Mouse (Mus musculus): ENCODE data around the gene Gm34653.

DNA sequence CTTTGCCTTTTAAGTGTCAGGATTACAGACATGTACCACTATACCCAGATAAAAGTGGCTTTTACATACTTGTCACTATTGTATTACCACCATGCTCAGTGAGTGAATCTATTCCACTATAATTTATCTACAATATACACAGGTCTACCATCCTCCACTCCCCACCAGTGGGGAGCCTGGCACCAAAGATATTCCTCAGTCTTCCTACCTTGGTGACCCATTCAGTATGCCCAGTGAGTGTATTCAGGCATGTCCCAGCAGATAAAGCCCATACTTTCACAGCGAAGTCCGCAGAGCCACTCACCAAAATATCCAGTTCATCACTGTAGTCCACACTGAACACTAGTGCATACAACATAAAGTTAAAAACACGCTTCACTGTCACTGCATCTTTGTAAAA lies 22.0 kb upstream of the Gm34653 start:
- TF ChIP-seq POLR2A (IDR thresholded peaks at IDR 0.05; ENCODE audit: low read depth, low read length) (no peak), CTCF (IDR thresholded peaks at IDR 0.05; ENCODE audit: borderline replicate concordance, insufficient read depth, low read length) (no peak)
